Comparison of ENCODE assay signal across 11 mouse cellular contexts in genomic region chr7:98924380-98924869, GRCm38 (mm10).
DNase-seq lines count a peak whose midpoint lies in the region; ATAC-seq lines count a peak whose summit lies in the region.
"Had no signal": no experiment of that assay in that cellular context is flagged by ENCODE, and none has a peak within 500 bp of the region (broad histone marks: within the 10 kb centered on the region; RNA-seq: fewer than 3 reads in every experiment).

No protein-coding gene starts in this region.

- peak; percentile 8 for DNase-seq in adrenal gland, postnatal 25 days
- DNase-seq in adrenal gland, adult 18-20 months (ENCODE audit: low spot score in 2 of 2): no peak
- DNase-seq in right cerebral cortex, adult 18-20 months: peak; percentile 21
- no peak for DNase-seq in right cerebral cortex, postnatal 14 days
- peak; percentile 56 for DNase-seq in lung, postnatal 36 days
- DNase-seq in gastrocnemius, postnatal 14 days: no peak
- DNase-seq: thymus, postnatal 4 days had no signal

- peaks cover 39% of the 10 kb centered on the region for H3K4me1 ChIP-seq in stomach, embryonic 16.5 days (ENCODE audit: control insufficient read depth, insufficient read depth, low read length)

- intact Hi-C loops in gastrocnemius, postnatal 14 days (cut with DNase I; ENCODE audit: low total_unique reads): no loop called here

- peak; percentile 79; the same call in 1 of the 2 replicates for ATAC-seq in stomach, embryonic 16.5 days (ENCODE audit: insufficient read depth, low FRiP score)
- ATAC-seq in megakaryocyte-erythroid progenitor cell, adult 5-6 weeks (replicated peaks; ENCODE audit: low FRiP score, low TSS enrichment, poor library complexity, severe bottlenecking): no peak

- peak overlapping the region; percentile 79 for H3K27ac ChIP-seq in stomach, embryonic 16.5 days (ENCODE audit: low read length)

- no peaks in the 10 kb centered on the region for H3K36me3 ChIP-seq in stomach, embryonic 16.5 days (ENCODE audit: control insufficient read depth, insufficient read depth, low read length)

- no peaks in the 10 kb centered on the region for H3K9me3 ChIP-seq in stomach, embryonic 16.5 days (replicated peaks; ENCODE audit: control insufficient read depth, low read length)
- H3K9me3 ChIP-seq: megakaryocyte, embryonic 14.5 days had no signal

- H3K27me3 ChIP-seq in stomach, embryonic 16.5 days (ENCODE audit: control insufficient read depth, insufficient read depth, low read length): no peaks in the 10 kb centered on the region
- H3K27me3 ChIP-seq: megakaryocyte, embryonic 14.5 days had no signal

- no peak overlapping the region for H3K4me3 ChIP-seq in stomach, embryonic 16.5 days (replicated peaks; ENCODE audit: low read length)
- H3K4me3 ChIP-seq: erythroblast, embryonic 14.5 days; megakaryocyte, embryonic 14.5 days had no signal

- peak overlapping the region; percentile 59 for H3K9ac ChIP-seq in stomach, embryonic 16.5 days (ENCODE audit: low read length)

- H3K4me2 ChIP-seq in stomach, embryonic 16.5 days (ENCODE audit: low read depth, low read length): peak overlapping the region; percentile 35; the same call in 1 of the 2 replicates

- WGBS in stomach, embryonic 16.5 days: 27% methylated on average over 18 of the region's 18 CpGs

Comparison
In these comparisons a context has a peak if more than half of its experiments do, and no peak if none do; other contexts are left out.
1. DNase-seq: peak in adrenal gland, postnatal 25 days (single experiment), right cerebral cortex, adult 18-20 months (single experiment) and lung, postnatal 36 days (single experiment); none in adrenal gland, adult 18-20 months (0 of 2), right cerebral cortex, postnatal 14 days (single experiment) and gastrocnemius, postnatal 14 days (single experiment).